Mouse (Mus musculus) naive thymus-derived CD4-positive, alpha-beta T cell, adult 2 months (primary cell): ENCODE data around the gene Snu13.

Source experiments
- DNase-seq: peaks from one replicate; pipeline ENCODE4 v3.0.0-alpha.2; 2011; ENCODE audit warnings: low read depth

The Snu13 gene

GRCm38 (mm10) chr15:82027276-82027675 is 20.1 kb downstream of the Snu13 start:
- no peak for DNase-seq

GRCm38 (mm10) chr15:82023965-82024635 is 23.3 kb downstream of the Snu13 start:
- DNase-seq = no peak

GRCm38 (mm10) chr15:82022535-82023088 is 24.8 kb downstream of the Snu13 start:
- no peak for DNase-seq

- no peak for DNase-seq
Measured at GRCm38 (mm10) chr15:82019288-82019687, 28.1 kb downstream of the Snu13 start.

GRCm38 (mm10) chr15:82017461-82017860 is 29.9 kb downstream of the Snu13 start:
- DNase-seq = no peak

GRCm38 (mm10) chr15:82016830-82017229 is 30.6 kb downstream of the Snu13 start:
- no peak for DNase-seq

- peak; percentile 99 for DNase-seq
Measured at GRCm38 (mm10) chr15:82016101-82016808, 31.1 kb downstream of the Snu13 start.

- peak; percentile 59 for DNase-seq
Measured at GRCm38 (mm10) chr15:82015392-82016100, 31.9 kb downstream of the Snu13 start.

- peak; percentile 49 for DNase-seq
Measured at GRCm38 (mm10) chr15:82014745-82015391, 32.5 kb downstream of the Snu13 start.

GRCm38 (mm10) chr15:82011947-82012346 is 35.5 kb downstream of the Snu13 start:
- DNase-seq = no peak

GRCm38 (mm10) chr15:82004257-82004656 is 43.1 kb downstream of the Snu13 start:
- DNase-seq = no peak

GRCm38 (mm10) chr15:81993992-81994391 is 53.4 kb downstream of the Snu13 start:
- no peak for DNase-seq

- no peak for DNase-seq
Measured at GRCm38 (mm10) chr15:81990549-81990948, 56.8 kb downstream of the Snu13 start.
